Mouse (Mus musculus): ENCODE data around the gene Ankrd33b. TPM values are rescaled to one million over a fixed set of nuclear protein-coding genes. Genes with fewer than 3 reads are reported as not detected.

Gene Ankrd33b
- polyA plus RNA-seq, 1 experiment = 0.04 TPM

- no peaks in the 10 kb centered on the region for H3K36me3 ChIP-seq (ENCODE audit: control insufficient read depth)
- TF ChIP-seq GATA1 (IDR thresholded peaks at IDR 0.05; ENCODE audit: low read length) = no peak
- no peak for TF ChIP-seq TAL1 (IDR thresholded peaks at IDR 0.05; ENCODE audit: low read length)
These were observed 65.1 kb downstream of the Ankrd33b start for GRCm38 (mm10) chr15:31302293-31302990.

GRCm38 (mm10) chr15:31299258-31299917 lies 68.1 kb downstream of the Ankrd33b start:
- no peak for TF ChIP-seq TAL1 (IDR thresholded peaks at IDR 0.05; ENCODE audit: low read length)
- TF ChIP-seq GATA1 (IDR thresholded peaks at IDR 0.05; ENCODE audit: low read length) = no peak
- Histone ChIP-seq H3K4me3 (replicated peaks) (no peak overlapping the region), H3K9me3 (ENCODE audit: control insufficient read depth, low read length) (no peaks in the 10 kb centered on the region), H3K4me1 (ENCODE audit: control insufficient read depth) (no peaks in the 10 kb centered on the region), H3K27me3 (ENCODE audit: control insufficient read depth) (peaks cover 14% of the 10 kb centered on the region), H3K36me3 (ENCODE audit: control insufficient read depth) (no peaks in the 10 kb centered on the region)

More at GRCm38 (mm10) chr15:31302293-31302990, 65.1 kb downstream of the Ankrd33b start:
- H3K27me3 ChIP-seq (ENCODE audit: control insufficient read depth) = peaks cover 7% of the 10 kb centered on the region
- H3K9me3 ChIP-seq (ENCODE audit: control insufficient read depth, low read length) = no peaks in the 10 kb centered on the region
- H3K4me1 ChIP-seq (ENCODE audit: control insufficient read depth) = no peaks in the 10 kb centered on the region
- no peak overlapping the region for H3K4me3 ChIP-seq (replicated peaks)

GRCm38 (mm10) chr15:31297777-31298137 lies 69.8 kb downstream of the Ankrd33b start:
- Histone ChIP-seq H3K36me3 (ENCODE audit: control insufficient read depth) (no peaks in the 10 kb centered on the region), H3K27me3 (ENCODE audit: control insufficient read depth) (peaks cover 14% of the 10 kb centered on the region), H3K9me3 (ENCODE audit: control insufficient read depth, low read length) (no peaks in the 10 kb centered on the region), H3K4me1 (ENCODE audit: control insufficient read depth) (no peaks in the 10 kb centered on the region), H3K4me3 (replicated peaks) (no peak overlapping the region)
- TF ChIP-seq GATA1 (IDR thresholded peaks at IDR 0.05; ENCODE audit: low read length) (no peak), TAL1 (IDR thresholded peaks at IDR 0.05; ENCODE audit: low read length) (no peak)

GRCm38 (mm10) chr15:31296882-31297776 lies 70.4 kb downstream of the Ankrd33b start:
- TF ChIP-seq TAL1 (IDR thresholded peaks at IDR 0.05; ENCODE audit: low read length) (no peak), GATA1 (IDR thresholded peaks at IDR 0.05; ENCODE audit: low read length) (no peak)
- no peak overlapping the region for H3K4me3 ChIP-seq (replicated peaks)
- no peaks in the 10 kb centered on the region for H3K9me3 ChIP-seq (ENCODE audit: control insufficient read depth, low read length)
- no peaks in the 10 kb centered on the region for H3K4me1 ChIP-seq (ENCODE audit: control insufficient read depth)
- H3K27me3 ChIP-seq (ENCODE audit: control insufficient read depth) = peaks cover 14% of the 10 kb centered on the region
- no peaks in the 10 kb centered on the region for H3K36me3 ChIP-seq (ENCODE audit: control insufficient read depth)

GRCm38 (mm10) chr15:31294311-31294710 lies 73.2 kb downstream of the Ankrd33b start:
- Histone ChIP-seq H3K4me3 (replicated peaks) (no peak overlapping the region), H3K4me1 (ENCODE audit: control insufficient read depth) (no peaks in the 10 kb centered on the region), H3K36me3 (ENCODE audit: control insufficient read depth) (no peaks in the 10 kb centered on the region), H3K9me3 (ENCODE audit: control insufficient read depth, low read length) (no peaks in the 10 kb centered on the region), H3K27me3 (ENCODE audit: control insufficient read depth) (peaks cover 14% of the 10 kb centered on the region)
- TF ChIP-seq GATA1 (IDR thresholded peaks at IDR 0.05; ENCODE audit: low read length) (no peak), TAL1 (IDR thresholded peaks at IDR 0.05; ENCODE audit: low read length) (no peak)

GRCm38 (mm10) chr15:31292627-31293026 lies 74.9 kb downstream of the Ankrd33b start:
- Histone ChIP-seq H3K36me3 (ENCODE audit: control insufficient read depth) (no peaks in the 10 kb centered on the region), H3K9me3 (ENCODE audit: control insufficient read depth, low read length) (no peaks in the 10 kb centered on the region), H3K27me3 (ENCODE audit: control insufficient read depth) (peaks cover 9% of the 10 kb centered on the region), H3K4me3 (replicated peaks) (no peak overlapping the region), H3K4me1 (ENCODE audit: control insufficient read depth) (no peaks in the 10 kb centered on the region)
- TF ChIP-seq TAL1 (IDR thresholded peaks at IDR 0.05; ENCODE audit: low read length) = no peak
- TF ChIP-seq GATA1 (IDR thresholded peaks at IDR 0.05; ENCODE audit: low read length) = no peak

GRCm38 (mm10) chr15:31285695-31286094 lies 81.8 kb downstream of the Ankrd33b start:
- TF ChIP-seq GATA1 (IDR thresholded peaks at IDR 0.05; ENCODE audit: low read length) (no peak), TAL1 (IDR thresholded peaks at IDR 0.05; ENCODE audit: low read length) (no peak)
- no peaks in the 10 kb centered on the region for H3K27me3 ChIP-seq (ENCODE audit: control insufficient read depth)
- no peaks in the 10 kb centered on the region for H3K9me3 ChIP-seq (ENCODE audit: control insufficient read depth, low read length)
- peaks cover 2% of the 10 kb centered on the region for H3K4me1 ChIP-seq (ENCODE audit: control insufficient read depth)
- no peaks in the 10 kb centered on the region for H3K36me3 ChIP-seq (ENCODE audit: control insufficient read depth)
- no peak overlapping the region for H3K4me3 ChIP-seq (replicated peaks)

- Histone ChIP-seq H3K4me1 (ENCODE audit: control insufficient read depth) (peaks cover 2% of the 10 kb centered on the region), H3K4me3 (replicated peaks) (no peak overlapping the region), H3K9me3 (ENCODE audit: control insufficient read depth, low read length) (no peaks in the 10 kb centered on the region), H3K27me3 (ENCODE audit: control insufficient read depth) (no peaks in the 10 kb centered on the region), H3K36me3 (ENCODE audit: control insufficient read depth) (no peaks in the 10 kb centered on the region)
- TF ChIP-seq GATA1 (IDR thresholded peaks at IDR 0.05; ENCODE audit: low read length) = no peak
- no peak for TF ChIP-seq TAL1 (IDR thresholded peaks at IDR 0.05; ENCODE audit: low read length)
These were observed 82.4 kb downstream of the Ankrd33b start for GRCm38 (mm10) chr15:31284922-31285631.
